Mouse (Mus musculus) retina, embryonic 14.5 days (tissue): ENCODE results near the gene Adam19.
A peak's percentile ranks its signal among the peaks of the same experiment; 100 is the strongest.
"Not testable (repeated sequence)": the region's sequence is repeated elsewhere in the genome, so short reads cannot be mapped to it uniquely, and the experiment has no call there.

Source experiments
- DNase-seq: peaks from one replicate; pipeline ENCODE4 v3.0.0-alpha.2; 2015; ENCODE audit warnings: low spot score

The Adam19 gene

DNA sequence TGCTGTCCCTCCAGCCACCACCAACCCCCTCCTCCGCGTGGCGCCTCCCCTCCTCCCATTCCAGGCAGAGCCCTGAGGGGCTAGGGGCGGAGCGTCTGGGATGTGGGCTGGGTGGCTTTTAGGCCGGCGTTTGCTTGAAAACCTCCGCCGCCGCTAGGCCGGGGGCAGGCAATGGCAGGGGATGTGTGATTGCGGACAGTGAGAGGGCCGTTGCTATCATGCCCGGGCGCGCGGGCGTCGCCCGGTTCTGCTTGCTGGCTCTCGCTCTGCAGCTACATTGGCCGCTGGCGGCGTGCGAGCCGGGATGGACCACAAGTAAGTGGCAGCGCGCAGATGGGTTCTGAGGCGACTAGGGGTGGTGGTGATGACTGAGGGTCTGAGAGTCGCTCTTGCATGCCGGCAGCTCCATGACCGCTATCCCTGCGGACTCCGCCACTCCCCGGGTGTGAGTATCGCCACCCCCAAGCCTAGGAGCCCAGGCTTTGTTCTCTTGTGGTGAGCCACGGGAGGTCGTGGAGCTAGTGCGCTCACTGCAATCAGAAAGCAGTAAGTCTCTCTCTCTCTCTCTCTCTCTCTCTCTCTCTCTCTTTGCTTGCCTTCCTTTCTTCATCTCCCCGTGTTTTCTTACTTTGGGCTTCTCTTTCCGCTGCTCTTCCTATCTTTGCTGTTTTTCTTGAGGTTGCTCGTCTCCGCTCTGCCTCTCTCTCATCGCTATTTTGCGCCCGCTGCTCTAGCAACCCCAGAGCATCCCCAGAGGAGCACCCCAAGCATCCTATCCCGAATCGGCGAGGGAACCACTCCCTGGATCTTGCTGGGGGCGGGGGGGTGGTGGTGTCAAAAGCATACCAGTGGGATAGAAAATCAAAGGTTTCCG, at the start of gene Adam19:
TSS of gene Adam19 (plus strand) at position 97 of the 874 bp plus-strand sequence.
- peak; percentile 80 for DNase-seq

GRCm38 (mm10) chr11:46016061-46016460, 39.7 kb upstream of the Adam19 start:
- DNase-seq: peak; percentile 89

GRCm38 (mm10) chr11:46020246-46020645, 35.5 kb upstream of the Adam19 start:
- DNase-seq: no peak

DNA sequence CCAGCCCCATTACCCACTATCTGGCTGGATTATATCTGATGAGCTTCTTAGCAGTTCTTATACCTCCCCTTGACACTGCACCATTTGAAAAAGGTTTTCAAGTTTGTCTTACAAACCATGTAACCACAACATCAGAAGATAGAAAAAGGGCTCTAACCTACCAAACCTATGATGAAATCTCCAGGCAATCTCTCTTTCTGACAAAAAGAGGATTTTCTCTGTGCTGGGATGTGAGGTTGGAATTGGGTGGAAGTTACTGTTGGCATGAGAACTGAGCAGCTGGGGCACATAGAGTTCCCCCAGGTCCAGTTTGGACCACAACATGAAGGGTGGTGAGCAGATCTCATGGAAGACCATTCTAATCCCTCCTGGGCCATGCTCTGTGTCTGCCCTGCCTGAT, 33.9 kb upstream of the Adam19 start:
- no peak for DNase-seq

DNA sequence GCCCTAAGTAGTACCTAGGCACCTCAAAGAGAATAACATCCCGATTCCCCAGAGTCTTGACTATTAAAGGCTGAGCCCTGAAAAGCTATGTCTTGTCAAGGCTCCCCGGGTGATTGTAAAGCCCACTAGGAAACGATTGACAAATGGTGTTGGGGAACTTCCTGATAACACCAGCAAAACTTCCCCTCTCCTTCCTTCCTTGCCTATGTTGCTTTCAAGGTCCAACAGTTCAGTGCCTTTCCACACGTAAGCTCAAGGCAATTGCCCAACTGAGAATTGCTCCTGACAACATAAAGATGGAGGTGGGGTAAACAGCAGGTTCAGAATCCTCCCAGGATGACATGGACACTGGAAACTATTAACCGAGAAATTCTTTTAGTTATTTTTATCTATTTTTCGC, 32.8 kb upstream of the Adam19 start:
- DNase-seq: no peak

- no peak for DNase-seq
Observed at GRCm38 (mm10) chr11:46025962-46026392, 29.8 kb upstream of the Adam19 start.

- DNase-seq: no peak
Observed at GRCm38 (mm10) chr11:46027952-46028814, 27.6 kb upstream of the Adam19 start.

DNA sequence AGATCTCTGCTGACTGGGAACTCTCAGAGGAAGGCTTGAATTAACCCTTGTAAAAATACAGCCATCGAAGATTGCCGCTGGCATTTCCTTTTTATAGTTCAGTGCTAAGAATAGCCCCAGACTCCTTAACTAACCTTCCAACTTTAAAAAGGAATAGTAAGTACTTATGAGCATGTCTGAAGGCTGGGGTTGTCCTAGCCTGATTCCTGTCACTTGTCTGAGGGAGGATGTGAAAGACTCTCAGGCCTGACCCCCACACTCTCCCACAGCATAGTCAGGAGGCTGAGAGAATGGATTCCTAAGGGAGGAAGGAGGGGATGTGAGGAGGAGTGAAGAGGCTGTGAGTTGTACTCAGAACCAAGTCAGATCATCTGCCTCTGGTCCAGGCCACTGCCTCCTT, 26.3 kb upstream of the Adam19 start:
- no peak for DNase-seq

DNA sequence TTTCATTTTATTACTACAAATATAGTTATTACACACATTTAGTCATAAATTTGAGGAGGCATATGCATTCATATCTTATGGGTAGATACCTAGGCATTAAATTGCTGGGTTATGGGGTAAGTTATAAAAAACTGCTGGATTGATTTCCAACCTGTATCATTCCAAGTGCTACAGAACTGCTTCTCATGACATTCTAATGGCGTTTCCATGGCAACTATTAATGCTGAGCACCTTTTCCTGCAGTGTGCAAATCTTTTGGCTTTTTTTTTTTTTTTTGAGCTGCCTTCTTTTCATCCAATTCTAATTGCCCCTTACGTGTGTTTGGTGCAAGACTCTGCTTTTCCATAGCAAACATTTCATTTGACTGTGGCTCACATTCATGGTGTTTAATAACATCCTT, 25.8 kb upstream of the Adam19 start:
- DNase-seq: no peak

DNA sequence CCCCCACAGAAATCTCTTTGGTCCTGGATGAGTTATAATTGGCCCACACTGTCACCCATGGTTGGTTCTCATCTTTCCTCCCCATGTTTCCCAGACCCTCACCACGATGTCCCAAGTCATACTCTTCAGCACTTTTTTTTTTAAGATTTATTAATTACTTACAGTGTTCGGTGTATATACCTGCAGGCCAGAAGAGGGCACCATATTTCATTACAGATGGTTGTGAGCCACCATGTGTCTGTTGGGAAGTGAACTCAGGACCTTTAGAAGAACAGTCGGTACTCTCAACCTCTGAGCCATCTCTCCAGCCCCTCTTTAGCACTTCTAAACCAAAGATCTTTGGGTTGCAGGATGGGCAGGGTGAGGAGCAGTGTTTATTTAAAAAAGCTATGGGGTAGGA, 24.3 kb upstream of the Adam19 start:
- no peak for DNase-seq

DNA sequence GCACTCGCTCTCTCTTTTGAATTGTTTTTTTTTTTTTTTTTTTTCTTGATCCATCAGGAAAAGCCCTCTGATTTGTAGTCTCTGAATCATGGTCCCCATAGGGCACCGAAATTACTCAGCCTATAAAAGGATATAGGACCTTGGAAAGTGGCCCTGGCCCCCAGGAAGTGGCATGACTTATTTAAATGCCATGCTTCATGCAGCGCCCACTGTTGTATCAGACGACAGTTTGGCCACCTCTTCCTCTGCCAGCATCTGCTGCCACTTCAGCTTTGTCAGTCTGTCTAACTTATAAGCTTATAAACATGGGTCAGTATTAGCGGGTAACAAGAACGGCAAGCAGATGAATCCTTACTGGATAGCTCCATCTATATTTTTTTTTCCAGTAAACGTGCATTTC, 22.8 kb upstream of the Adam19 start:
- no peak for DNase-seq

- no peak for DNase-seq
Observed at GRCm38 (mm10) chr11:46036374-46036773, 19.4 kb upstream of the Adam19 start.

DNA sequence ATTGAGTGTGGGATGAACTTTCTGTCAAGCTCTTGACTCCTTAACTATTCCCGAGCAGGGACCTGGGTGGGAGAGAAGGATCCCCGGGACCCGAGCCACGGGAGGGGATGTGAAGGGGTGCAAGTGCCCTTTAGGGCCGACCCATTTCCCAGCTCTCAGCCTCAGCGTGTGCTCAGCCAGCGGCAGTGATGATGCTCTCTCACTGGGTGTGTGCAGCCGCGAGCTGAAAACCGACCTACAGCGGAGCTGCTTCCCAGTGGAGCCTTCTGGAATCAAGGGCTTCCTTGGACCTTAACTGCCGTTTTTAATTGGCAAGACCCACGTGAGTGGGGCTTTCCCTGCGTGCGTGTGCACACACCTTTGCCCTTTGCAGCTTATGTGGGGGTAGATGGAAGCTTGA, 16.9 kb upstream of the Adam19 start:
- no peak for DNase-seq

DNA sequence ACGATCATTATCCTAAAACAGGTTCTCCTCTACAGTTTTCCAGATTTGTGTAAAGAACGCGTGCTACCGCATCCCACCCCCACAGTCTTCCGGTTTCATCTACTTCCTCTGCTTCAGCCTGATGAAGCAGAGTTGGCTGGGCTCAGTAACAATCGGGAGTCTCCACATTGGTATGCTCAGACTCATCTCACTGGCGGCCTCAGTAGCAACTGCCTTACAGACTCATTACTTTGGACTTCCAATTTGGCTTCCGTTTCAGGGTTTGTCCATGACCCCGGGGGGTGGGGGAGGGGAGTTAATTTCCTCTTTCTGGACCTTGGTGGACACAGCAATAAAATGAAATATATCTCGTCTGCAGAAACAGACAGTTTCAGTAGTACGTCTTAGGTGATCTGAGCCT, 16.5 kb upstream of the Adam19 start:
- no peak for DNase-seq

DNA sequence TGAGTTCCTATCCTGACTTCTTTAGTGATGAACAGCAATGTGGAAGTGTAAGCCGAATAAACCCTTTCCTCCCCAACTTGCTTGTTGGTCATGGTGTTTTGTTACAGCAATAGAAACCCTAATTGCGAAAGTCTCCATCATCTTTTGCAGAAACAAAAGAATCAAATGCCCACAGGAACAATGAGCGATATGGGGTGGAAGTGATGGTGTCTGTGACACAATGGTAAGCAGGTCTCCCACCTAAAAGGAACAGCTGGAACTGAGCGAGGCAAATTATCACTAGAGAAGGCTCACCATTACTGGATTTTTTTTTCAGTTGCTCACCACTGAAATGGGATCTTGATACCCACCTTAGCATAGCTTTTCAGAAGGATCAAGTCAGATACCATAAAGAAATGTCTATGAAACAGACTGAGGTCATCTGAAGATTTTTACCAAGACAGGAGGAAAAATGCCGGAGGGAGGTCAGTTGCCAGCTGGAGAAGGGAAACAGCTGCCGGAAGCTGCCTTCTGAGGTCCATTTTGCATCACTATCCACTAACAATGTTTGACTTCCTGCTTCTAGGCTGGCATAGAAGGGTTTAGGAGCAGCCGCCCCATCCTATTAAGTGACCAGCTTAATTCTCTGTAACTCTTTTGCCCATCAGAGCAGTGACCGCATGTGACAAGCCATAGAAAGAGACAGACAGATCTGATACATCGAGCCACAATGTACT, 14.8 kb upstream of the Adam19 start:
- DNase-seq: no peak

- DNase-seq: no peak
Observed at GRCm38 (mm10) chr11:46041607-46042267, 14.1 kb upstream of the Adam19 start.

DNA sequence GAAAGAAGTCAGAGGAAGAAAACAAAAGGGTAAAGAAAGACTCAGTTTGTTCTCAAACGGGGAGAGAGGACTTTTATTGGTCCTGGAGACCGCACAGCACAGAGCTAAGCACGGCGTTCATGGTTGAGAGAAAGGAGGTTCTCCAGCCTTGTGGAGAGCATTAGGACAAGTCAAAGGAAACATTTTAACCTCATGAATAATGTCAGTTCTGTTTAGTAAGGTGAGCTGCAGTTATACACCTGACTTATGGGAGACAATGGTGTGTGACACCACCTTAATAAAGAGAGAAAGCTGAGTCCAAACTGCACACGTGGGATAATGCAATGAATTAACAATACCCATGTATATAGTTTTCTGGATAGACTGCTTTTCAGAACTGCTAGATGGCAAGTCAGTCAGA, 11.0 kb upstream of the Adam19 start:
- no peak for DNase-seq

DNA sequence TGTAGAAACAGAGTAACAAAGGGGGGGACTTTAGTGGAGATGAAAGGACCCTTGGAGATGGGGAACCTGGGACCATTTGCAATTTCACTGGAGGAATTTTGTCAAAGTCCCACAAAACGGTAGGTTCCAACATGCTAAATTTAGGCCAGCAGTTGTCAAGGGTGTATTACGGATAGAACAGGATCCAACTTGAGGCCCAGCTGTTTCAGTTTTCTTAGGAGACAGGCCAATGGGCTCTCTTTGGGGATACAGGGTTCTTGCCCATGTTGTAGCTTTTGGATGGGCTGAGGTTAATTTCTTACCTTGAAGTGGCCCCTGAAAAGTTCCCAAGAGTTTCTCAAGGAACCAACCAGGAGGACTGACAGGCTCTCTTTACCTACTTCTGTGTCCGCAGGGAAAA, 8.5 kb upstream of the Adam19 start:
- no peak for DNase-seq

- DNase-seq: peak; percentile 54
Observed at GRCm38 (mm10) chr11:46052105-46052659, 3.6 kb upstream of the Adam19 start, which contains the start of gene Gm12166. Gm12166 (minus strand) TSS chr11:46052321.

DNA sequence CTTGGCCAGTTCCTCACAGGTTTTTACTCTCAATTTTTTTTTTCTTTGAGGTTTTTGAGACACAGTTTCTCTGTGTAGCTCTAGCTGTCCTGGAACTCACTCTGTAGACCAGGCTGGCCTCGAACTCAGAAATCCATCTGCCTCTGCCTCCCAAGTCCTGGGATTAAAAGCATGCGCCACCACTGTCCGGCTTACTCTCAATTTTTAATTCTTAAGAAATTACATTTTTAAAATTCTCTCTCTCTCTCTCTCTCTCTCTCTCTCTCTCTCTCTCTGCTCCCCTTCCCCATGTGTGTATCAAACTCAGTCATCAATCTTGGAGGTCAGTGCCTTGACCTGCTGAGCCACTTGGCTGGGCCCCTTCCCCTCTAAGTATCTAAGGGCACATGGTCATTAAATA, 2.3 kb upstream of the Adam19 start:
- DNase-seq: not testable (repeated sequence)

DNA sequence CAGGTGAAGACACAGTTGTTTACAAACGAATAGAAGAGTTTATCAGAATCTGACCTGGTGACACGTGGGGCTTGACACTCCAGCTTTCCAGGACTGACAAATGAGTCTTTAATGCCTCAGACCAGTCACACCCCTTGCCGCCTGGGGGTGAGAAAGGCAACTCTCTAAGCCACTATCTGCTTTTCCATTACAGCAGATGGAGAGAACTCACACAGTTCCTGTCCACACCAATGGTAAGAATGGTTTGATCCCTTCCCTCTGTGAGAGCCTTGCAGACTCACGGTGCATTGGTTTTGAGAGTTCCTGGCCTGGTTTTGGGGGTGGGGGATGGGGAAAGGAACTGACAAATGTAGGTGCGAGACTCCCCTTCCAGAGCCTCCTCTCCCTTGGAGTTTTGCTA, 1.5 kb upstream of the Adam19 start:
- no peak for DNase-seq
